25 mouse cellular contexts compared by ENCODE assay signal in the genomic region with DNA sequence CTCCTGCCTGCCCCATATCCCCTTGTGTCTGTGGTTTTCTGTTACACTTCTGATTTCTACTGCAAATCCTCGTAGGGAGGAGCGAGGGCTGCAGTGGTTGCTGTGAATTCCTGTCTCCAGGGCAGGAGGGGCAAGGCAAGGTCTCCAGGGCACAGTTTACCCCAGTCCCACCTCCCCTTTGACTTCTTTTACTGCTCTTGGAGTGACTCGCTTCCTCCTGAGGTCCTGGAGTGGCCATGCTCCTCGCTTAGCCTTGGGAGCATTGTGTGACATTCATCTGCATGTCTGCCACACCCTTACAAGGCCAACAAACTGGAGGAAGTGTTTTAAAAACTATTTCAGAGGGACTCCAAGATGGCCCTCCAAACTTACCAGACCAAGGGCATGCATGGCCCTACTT. TPM values are rescaled to one million over a fixed set of nuclear protein-coding genes. Genes with fewer than 3 reads are reported as not detected.
DNase-seq lines count a peak whose midpoint lies in the region; ATAC-seq and TF ChIP-seq lines count a peak whose summit lies in the region.
"Had no signal": no experiment of that assay in that cellular context is flagged by ENCODE, and none has a peak within 500 bp of the region (broad histone marks: within the 10 kb centered on the region; RNA-seq: fewer than 3 reads in every experiment).

No protein-coding gene starts in this region.

- TF ChIP-seq CTCF in lung, postnatal 0 days (IDR thresholded peaks at IDR 0.05), result no peak
- TF ChIP-seq CTCF in lung, adult 2 months (IDR thresholded peaks at IDR 0.05; ENCODE audit: insufficient read depth, low read length), result no peak
- no peak for TF ChIP-seq CTCF in ES-Bruce4 (IDR thresholded peaks at IDR 0.05; ENCODE audit: low read depth, low read length)

- H3K4me1 ChIP-seq in lung, postnatal 0 days (ENCODE audit: insufficient read depth, low read depth, low read length), result no peaks in the 10 kb centered on the region
- no peaks in the 10 kb centered on the region for H3K4me1 ChIP-seq in lung, adult 2 months (ENCODE audit: control insufficient read depth, insufficient read depth, low read length)
- peaks cover 6% of the 10 kb centered on the region for H3K4me1 ChIP-seq in ES-Bruce4 (ENCODE audit: control insufficient read depth, insufficient read depth, low read length)
- H3K4me1 ChIP-seq in intestine, embryonic 15.5 days (replicated peaks), result no peaks in the 10 kb centered on the region
- H3K4me1 ChIP-seq in stomach, embryonic 16.5 days (ENCODE audit: control insufficient read depth, insufficient read depth, low read length), result 0 out of 2 replicates have a peak, but pooled peaks cover 8% of the 10 kb centered on the region
- H3K4me1 ChIP-seq: forebrain, embryonic 12.5 days; hindbrain, embryonic 10.5 days had no signal

- H3K36me3 ChIP-seq in lung, postnatal 0 days (ENCODE audit: insufficient read depth, low read length), result no peaks in the 10 kb centered on the region
- no peaks in the 10 kb centered on the region for H3K36me3 ChIP-seq in ES-Bruce4 (ENCODE audit: control insufficient read depth, insufficient read depth, low read length, poor library complexity, severe bottlenecking)
- no peaks in the 10 kb centered on the region for H3K36me3 ChIP-seq in intestine, embryonic 15.5 days
- H3K36me3 ChIP-seq in stomach, embryonic 16.5 days (ENCODE audit: control insufficient read depth, insufficient read depth, low read length), result no peaks in the 10 kb centered on the region
- H3K36me3 ChIP-seq: forebrain, embryonic 12.5 days; hindbrain, embryonic 10.5 days; liver, embryonic 12.5 days had no signal

- H3K27me3 ChIP-seq in lung, postnatal 0 days (replicated peaks; ENCODE audit: insufficient read depth, low read length), result no peaks in the 10 kb centered on the region
- no peaks in the 10 kb centered on the region for H3K27me3 ChIP-seq in ES-Bruce4 (ENCODE audit: control insufficient read depth, insufficient read depth, low read length, poor library complexity, severe bottlenecking)
- H3K27me3 ChIP-seq in intestine, embryonic 15.5 days (replicated peaks), result no peaks in the 10 kb centered on the region
- H3K27me3 ChIP-seq in stomach, embryonic 16.5 days (ENCODE audit: control insufficient read depth, insufficient read depth, low read length), result no peaks in the 10 kb centered on the region
- H3K27me3 ChIP-seq: forebrain, embryonic 12.5 days had no signal

- WGBS in lung, postnatal 0 days, result 36% methylated on average over 4 of the region's 4 CpGs
- 46% methylated on average over 4 of the region's 4 CpGs for WGBS in lung, adult 2 months
- WGBS in intestine, embryonic 15.5 days, result 45% methylated on average over 4 of the region's 4 CpGs
- 32% methylated on average over 4 of the region's 4 CpGs for WGBS in stomach, embryonic 16.5 days

- no peak overlapping the region for H3K4me2 ChIP-seq in lung, postnatal 0 days (replicated peaks; ENCODE audit: low read depth, low read length)
- no peak overlapping the region for H3K4me2 ChIP-seq in intestine, embryonic 15.5 days (replicated peaks)
- H3K4me2 ChIP-seq in stomach, embryonic 16.5 days (ENCODE audit: low read depth, low read length), result no peak overlapping the region
- H3K4me2 ChIP-seq: forebrain, embryonic 12.5 days; liver, embryonic 12.5 days; lung, embryonic 14.5 days had no signal

- ATAC-seq in lung, postnatal 0 days, result no peak
- ATAC-seq in intestine, embryonic 15.5 days, result peak; percentile 55
- peak; percentile 60; the same call in 1 of the 2 replicates for ATAC-seq in stomach, embryonic 16.5 days (ENCODE audit: insufficient read depth, low FRiP score)
- ATAC-seq: CD4-positive, CD25-positive, alpha-beta regulatory T cell, adult 4 months; hindbrain, postnatal 0 days; liver, embryonic 12.5 days had no signal

- no peak overlapping the region for H3K4me3 ChIP-seq in lung, postnatal 0 days (ENCODE audit: low read depth, low read length)
- H3K4me3 ChIP-seq in lung, adult 2 months (replicated peaks; ENCODE audit: extremely low read depth, low read depth, low read length), result no peak overlapping the region
- no peak overlapping the region for H3K4me3 ChIP-seq in ES-Bruce4 (ENCODE audit: low read depth, low read length)
- no peak overlapping the region for H3K4me3 ChIP-seq in intestine, embryonic 15.5 days (replicated peaks)
- no peak overlapping the region for H3K4me3 ChIP-seq in stomach, embryonic 16.5 days (replicated peaks; ENCODE audit: low read length)
- H3K4me3 ChIP-seq: forebrain, embryonic 12.5 days; hindbrain, embryonic 10.5 days; left cerebral cortex, adult 2 months; liver, embryonic 12.5 days; myocyte had no signal

- H3K9me3 ChIP-seq in lung, postnatal 0 days (ENCODE audit: low read length), result no peaks in the 10 kb centered on the region
- no peaks in the 10 kb centered on the region for H3K9me3 ChIP-seq in ES-Bruce4 (replicated peaks; ENCODE audit: control insufficient read depth, insufficient read depth, low read length, poor library complexity, severe bottlenecking)
- H3K9me3 ChIP-seq in intestine, embryonic 15.5 days, result no peaks in the 10 kb centered on the region
- H3K9me3 ChIP-seq in stomach, embryonic 16.5 days (replicated peaks; ENCODE audit: control insufficient read depth, low read length), result no peaks in the 10 kb centered on the region
- H3K9me3 ChIP-seq: forebrain, embryonic 12.5 days; hindbrain, embryonic 10.5 days; liver, embryonic 12.5 days had no signal

- H3K27ac ChIP-seq in lung, postnatal 0 days (ENCODE audit: low read length), result no peak overlapping the region
- peak overlapping the region; percentile 45 for H3K27ac ChIP-seq in ES-Bruce4 (ENCODE audit: insufficient read depth, low read length)
- no peak overlapping the region for H3K27ac ChIP-seq in intestine, embryonic 15.5 days
- peak overlapping the region; percentile 17; the same call in 1 of the 2 replicates for H3K27ac ChIP-seq in stomach, embryonic 16.5 days (ENCODE audit: low read length)
- H3K27ac ChIP-seq: forebrain, embryonic 12.5 days; hindbrain, embryonic 10.5 days; hindbrain, postnatal 0 days; left cerebral cortex, adult 2 months; liver, embryonic 12.5 days had no signal

- peak; percentile 18 for DNase-seq in lung, postnatal 0 days (ENCODE audit: low spot score)
- no peak for DNase-seq in lung, adult 2 months
- no peak for DNase-seq in layer of hippocampus, postnatal 10 days (ENCODE audit: low spot score in 2 of 2)
- DNase-seq in T-cell, adult 2 months (ENCODE audit: low spot score), result no peak
- DNase-seq: adrenal gland, postnatal 14 days; cerebellum, adult 11-12 months; cerebellum, postnatal 14 days; embryo, embryonic 11 days; gastrocnemius, postnatal 10 days; kidney, adult 2 months; kidney, postnatal 14 days; left cerebral cortex, postnatal 4 days; lung, embryonic 14.5 days; midbrain, embryonic 14.5 days; spleen, adult 18-20 months had no signal

- H3K9ac ChIP-seq in lung, postnatal 0 days (replicated peaks; ENCODE audit: low read depth), result no peak overlapping the region
- H3K9ac ChIP-seq in ES-Bruce4 (ENCODE audit: low read depth, poor library complexity, severe bottlenecking), result no peak overlapping the region
- no peak overlapping the region for H3K9ac ChIP-seq in intestine, embryonic 15.5 days
- no peak overlapping the region for H3K9ac ChIP-seq in stomach, embryonic 16.5 days (ENCODE audit: low read length)
- H3K9ac ChIP-seq: forebrain, embryonic 12.5 days; liver, embryonic 12.5 days; lung, embryonic 14.5 days had no signal

- no peak for TF ChIP-seq EP300 in lung, postnatal 0 days (IDR thresholded peaks at IDR 0.05)
- TF ChIP-seq EP300 in ES-Bruce4 (IDR thresholded peaks at IDR 0.05; ENCODE audit: insufficient read depth, low read depth, low read length), result 0 out of 2 replicates have a peak, but pooled peaks have one; percentile 33

- no peak for TF ChIP-seq POLR2A in lung, adult 2 months (IDR thresholded peaks at IDR 0.05; ENCODE audit: borderline replicate concordance, extremely low read depth, low read depth, low read length)
- TF ChIP-seq POLR2A in ES-Bruce4 (IDR thresholded peaks at IDR 0.05; ENCODE audit: insufficient read depth, low read length), result no peak

RNA-seq across cellular contexts. Expression of a gene that starts 16.7 kb away (rescaled TPM):
- polyA plus RNA-seq in lung, postnatal 0 days (2015; fragmentation: Nextera tagmentation; extraction: Ambion mirVana), result 34.5 and 40.3 TPM in 2 replicates
- polyA plus RNA-seq in lung, adult 2 months (2012; rRNA removed), result 59.9 and 103 TPM in 2 replicates
- polyA plus RNA-seq in ES-Bruce4 (2011; ENCODE audit: insufficient read depth, insufficient read length, low read depth, missing spikeins), result 64.6 and 68.1 TPM in 2 replicates
- 34.6 and 35.4 TPM in 2 replicates for polyA plus RNA-seq in intestine, embryonic 15.5 days (2015; fragmentation: Nextera tagmentation; extraction: Ambion mirVana)
- 45.3 and 47.6 TPM in 2 replicates for polyA plus RNA-seq in stomach, embryonic 16.5 days (2015; fragmentation: Nextera tagmentation; extraction: Ambion mirVana)
- total RNA-seq in layer of hippocampus, postnatal 10 days (2021), result 10 to 100 TPM; 94.0 to 96.5 TPM

Comparison
In these comparisons a context has a peak if more than half of its experiments do, and no peak if none do; other contexts are left out.
1. H3K27ac ChIP-seq: peak in ES-Bruce4 (single experiment) and stomach, embryonic 16.5 days (single experiment); none in lung, postnatal 0 days (single experiment) and intestine, embryonic 15.5 days (single experiment).